In the genomic region with DNA sequence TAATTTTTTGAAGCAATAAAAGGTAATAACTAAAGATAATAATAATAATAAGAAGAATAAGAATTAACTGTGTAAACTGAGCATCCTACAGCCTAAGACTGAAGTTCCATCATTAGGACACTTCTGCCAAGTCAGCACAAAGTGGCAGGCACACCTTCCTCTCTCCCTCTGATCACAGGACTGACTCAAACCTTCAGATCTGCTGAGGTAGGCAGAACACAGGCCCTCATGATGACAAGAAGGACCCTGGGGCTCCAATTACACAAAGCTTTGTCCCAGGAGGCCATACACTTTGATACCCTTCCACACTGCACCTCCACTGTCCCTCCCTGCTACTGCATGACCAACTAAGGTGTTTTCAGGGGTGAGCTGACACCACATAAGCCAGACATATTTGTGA, we compare ENCODE assay signal across 30 mouse cellular contexts. TPM values are rescaled to one million over a fixed set of nuclear protein-coding genes. Genes with fewer than 3 reads are reported as not detected.
DNase-seq lines count a peak whose midpoint lies in the region; ATAC-seq and TF ChIP-seq lines count a peak whose summit lies in the region.
"Had no signal": no experiment of that assay in that cellular context is flagged by ENCODE, and none has a peak within 500 bp of the region (broad histone marks: within the 10 kb centered on the region; RNA-seq: fewer than 3 reads in every experiment).

No protein-coding gene starts in this region.

- peaks cover 13% of the 10 kb centered on the region for H3K4me1 ChIP-seq in forebrain, embryonic 13.5 days
- H3K4me1 ChIP-seq in forebrain, embryonic 11.5 days (replicated peaks; ENCODE audit: control insufficient read depth, insufficient read depth, low read length) = peaks cover 4% of the 10 kb centered on the region; the same call in 1 of the 2 replicates
- H3K4me1 ChIP-seq in hindbrain, embryonic 16.5 days (ENCODE audit: control insufficient read depth, insufficient read depth, low read depth, low read length) = peaks cover 9% of the 10 kb centered on the region
- peaks cover 11% of the 10 kb centered on the region for H3K4me1 ChIP-seq in hindbrain, embryonic 14.5 days (replicated peaks; ENCODE audit: control insufficient read depth, insufficient read depth, low read length)
- H3K4me1 ChIP-seq in midbrain, embryonic 14.5 days (ENCODE audit: control insufficient read depth, insufficient read depth, low read length) = peaks cover 4% of the 10 kb centered on the region
- peaks cover 3% of the 10 kb centered on the region; the same call in 1 of the 2 replicates for H3K4me1 ChIP-seq in midbrain, embryonic 11.5 days (ENCODE audit: control insufficient read depth, insufficient read depth, low read length)

- H3K27ac ChIP-seq in forebrain, embryonic 13.5 days = no peak overlapping the region
- no peak overlapping the region for H3K27ac ChIP-seq in forebrain, embryonic 11.5 days (ENCODE audit: low read depth, low read length)
- H3K27ac ChIP-seq in hindbrain, embryonic 16.5 days (ENCODE audit: low read depth, low read length) = no peak overlapping the region
- H3K27ac ChIP-seq in hindbrain, embryonic 14.5 days = no peak overlapping the region
- H3K27ac ChIP-seq in midbrain, embryonic 14.5 days (replicated peaks; ENCODE audit: low read depth, low read length) = no peak overlapping the region
- H3K27ac ChIP-seq in midbrain, embryonic 11.5 days (ENCODE audit: low read depth, low read length) = no peak overlapping the region
- H3K27ac ChIP-seq: embryonic facial prominence, embryonic 12.5 days; forebrain, embryonic 12.5 days; heart, embryonic 10.5 days; limb, embryonic 15.5 days; liver, embryonic 13.5 days; midbrain, embryonic 12.5 days; neural tube, embryonic 13.5 days had no signal

- H3K4me2 ChIP-seq in forebrain, embryonic 13.5 days = peak overlapping the region; percentile 28; the same call in 1 of the 2 replicates
- H3K4me2 ChIP-seq in forebrain, embryonic 11.5 days (ENCODE audit: low read depth, low read length, severe bottlenecking) = no peak overlapping the region
- H3K4me2 ChIP-seq in hindbrain, embryonic 16.5 days (ENCODE audit: low read length) = 0 out of 2 replicates have a peak overlapping the region, but pooled peaks have one; percentile 15
- H3K4me2 ChIP-seq in hindbrain, embryonic 14.5 days (replicated peaks) = no peak overlapping the region
- 0 out of 2 replicates have a peak overlapping the region, but pooled peaks have one; percentile 5 for H3K4me2 ChIP-seq in midbrain, embryonic 14.5 days (ENCODE audit: low read length)
- no peak overlapping the region for H3K4me2 ChIP-seq in midbrain, embryonic 11.5 days
- no peak overlapping the region for H3K4me2 ChIP-seq in myocyte (ENCODE audit: low read depth)

- H3K9ac ChIP-seq in forebrain, embryonic 13.5 days = no peak overlapping the region
- no peak overlapping the region for H3K9ac ChIP-seq in forebrain, embryonic 11.5 days (ENCODE audit: low read length)
- no peak overlapping the region for H3K9ac ChIP-seq in hindbrain, embryonic 16.5 days (ENCODE audit: low read depth, low read length)
- no peak overlapping the region for H3K9ac ChIP-seq in hindbrain, embryonic 14.5 days
- H3K9ac ChIP-seq in midbrain, embryonic 14.5 days (replicated peaks; ENCODE audit: low read length) = no peak overlapping the region
- no peak overlapping the region for H3K9ac ChIP-seq in midbrain, embryonic 11.5 days (ENCODE audit: low read length)
- H3K9ac ChIP-seq: limb, embryonic 15.5 days had no signal

- H3K27me3 ChIP-seq in forebrain, embryonic 13.5 days = no peaks in the 10 kb centered on the region
- no peaks in the 10 kb centered on the region for H3K27me3 ChIP-seq in forebrain, embryonic 11.5 days (ENCODE audit: control insufficient read depth, insufficient read depth, low read length)
- no peaks in the 10 kb centered on the region for H3K27me3 ChIP-seq in hindbrain, embryonic 16.5 days (replicated peaks; ENCODE audit: control insufficient read depth, insufficient read depth, low read length)
- no peaks in the 10 kb centered on the region for H3K27me3 ChIP-seq in hindbrain, embryonic 14.5 days (ENCODE audit: control insufficient read depth, insufficient read depth, low read length)
- H3K27me3 ChIP-seq in midbrain, embryonic 14.5 days (ENCODE audit: control insufficient read depth, insufficient read depth, low read length) = no peaks in the 10 kb centered on the region
- H3K27me3 ChIP-seq in midbrain, embryonic 11.5 days (ENCODE audit: control insufficient read depth, insufficient read depth, low read length) = no peaks in the 10 kb centered on the region
- no peaks in the 10 kb centered on the region for H3K27me3 ChIP-seq in myocyte (ENCODE audit: control insufficient read depth, insufficient read depth, insufficient read length)
- H3K27me3 ChIP-seq: embryonic facial prominence, embryonic 12.5 days; limb, embryonic 15.5 days; liver, embryonic 13.5 days; midbrain, embryonic 12.5 days; neural tube, embryonic 13.5 days had no signal

- peaks cover 40% of the 10 kb centered on the region for H3K36me3 ChIP-seq in forebrain, embryonic 13.5 days (ENCODE audit: poor library complexity, severe bottlenecking)
- H3K36me3 ChIP-seq in forebrain, embryonic 11.5 days (ENCODE audit: control insufficient read depth, insufficient read depth, low read length) = no peaks in the 10 kb centered on the region; the same call in 1 of the 2 replicates
- H3K36me3 ChIP-seq in hindbrain, embryonic 16.5 days (ENCODE audit: control insufficient read depth, insufficient read depth, low read length) = peaks cover 20% of the 10 kb centered on the region
- H3K36me3 ChIP-seq in hindbrain, embryonic 14.5 days (replicated peaks; ENCODE audit: control insufficient read depth, insufficient read depth) = peaks cover 41% of the 10 kb centered on the region
- H3K36me3 ChIP-seq in midbrain, embryonic 14.5 days (ENCODE audit: control insufficient read depth, insufficient read depth, low read length) = peaks cover 36% of the 10 kb centered on the region
- peaks cover 3% of the 10 kb centered on the region; the same call in 1 of the 2 replicates for H3K36me3 ChIP-seq in midbrain, embryonic 11.5 days (ENCODE audit: control insufficient read depth, insufficient read depth, low read length)
- peaks cover 7% of the 10 kb centered on the region for H3K36me3 ChIP-seq in myocyte (ENCODE audit: control insufficient read depth, insufficient read depth)

- no peak for TF ChIP-seq POLR2A in myocyte (IDR thresholded peaks at IDR 0.05; ENCODE audit: insufficient read length, low read depth)

- no peak overlapping the region for H3ac ChIP-seq in myocyte (ENCODE audit: control insufficient read depth, insufficient read length)

- no peak overlapping the region for H3K4me3 ChIP-seq in forebrain, embryonic 13.5 days
- no peak overlapping the region for H3K4me3 ChIP-seq in forebrain, embryonic 11.5 days (ENCODE audit: low read depth, low read length)
- no peak overlapping the region for H3K4me3 ChIP-seq in hindbrain, embryonic 16.5 days (ENCODE audit: low read length)
- no peak overlapping the region for H3K4me3 ChIP-seq in hindbrain, embryonic 14.5 days (replicated peaks; ENCODE audit: low read length)
- no peak overlapping the region for H3K4me3 ChIP-seq in midbrain, embryonic 14.5 days (replicated peaks; ENCODE audit: low read depth, low read length)
- no peak overlapping the region for H3K4me3 ChIP-seq in midbrain, embryonic 11.5 days (ENCODE audit: low read depth, low read length)
- H3K4me3 ChIP-seq in myocyte = peak overlapping the region; percentile 72

- no peak for ATAC-seq in forebrain, embryonic 13.5 days
- ATAC-seq in forebrain, embryonic 11.5 days (replicated peaks; ENCODE audit: low FRiP score) = no peak
- ATAC-seq in hindbrain, embryonic 16.5 days = no peak
- ATAC-seq in hindbrain, embryonic 14.5 days (ENCODE audit: low FRiP score) = no peak
- ATAC-seq in midbrain, embryonic 14.5 days (ENCODE audit: low FRiP score, low TSS enrichment) = no peak
- no peak for ATAC-seq in midbrain, embryonic 11.5 days (ENCODE audit: low FRiP score)
- ATAC-seq in megakaryocyte progenitor cell, adult 5-6 weeks (replicated peaks; ENCODE audit: poor library complexity) = no peak
- ATAC-seq: activated CD4-positive, CD25-positive, alpha-beta regulatory T cell, adult 4 months; intestine, postnatal 0 days; lung, postnatal 0 days had no signal

- DNase-seq in forebrain, embryonic 11.5 days (ENCODE audit: low spot score) = no peak
- no peak for DNase-seq in hindbrain, embryonic 14.5 days (ENCODE audit: low spot score)
- no peak for DNase-seq in midbrain, embryonic 14.5 days
- no peak for DNase-seq in midbrain, embryonic 11.5 days (ENCODE audit: low spot score, missing footprints)
- DNase-seq: adrenal gland, adult 2 months; adrenal gland, postnatal 36 days; cerebellum, adult 18-20 months; cerebellum, postnatal 14 days; gastrocnemius, postnatal 14 days; heart, postnatal 36 days; kidney, adult 9 months; kidney, postnatal 25 days; liver, embryonic 13.5 days; lung, adult 18-20 months; lung, postnatal 4 days; thymus, adult 2 months; thymus, postnatal 4 days had no signal

- H3K9me3 ChIP-seq in forebrain, embryonic 13.5 days (replicated peaks) = no peaks in the 10 kb centered on the region
- H3K9me3 ChIP-seq in forebrain, embryonic 11.5 days (ENCODE audit: control insufficient read depth, low read length) = no peaks in the 10 kb centered on the region
- no peaks in the 10 kb centered on the region for H3K9me3 ChIP-seq in hindbrain, embryonic 16.5 days (ENCODE audit: control insufficient read depth, low read length)
- H3K9me3 ChIP-seq in hindbrain, embryonic 14.5 days (ENCODE audit: control insufficient read depth, low read length) = no peaks in the 10 kb centered on the region
- no peaks in the 10 kb centered on the region for H3K9me3 ChIP-seq in midbrain, embryonic 14.5 days (ENCODE audit: control insufficient read depth, low read length)
- no peaks in the 10 kb centered on the region for H3K9me3 ChIP-seq in midbrain, embryonic 11.5 days (ENCODE audit: control insufficient read depth, low read length)
- H3K9me3 ChIP-seq: embryonic facial prominence, embryonic 12.5 days; forebrain, embryonic 12.5 days; heart, embryonic 10.5 days; limb, embryonic 15.5 days; liver, embryonic 13.5 days; midbrain, embryonic 12.5 days; neural tube, embryonic 13.5 days had no signal

- H3K79me2 ChIP-seq in myocyte (ENCODE audit: control insufficient read depth, insufficient read depth) = no peaks in the 10 kb centered on the region

TF ChIP-seq in myocyte, 11 proteins besides CTCF, POLR2A, EP300 and RAD21 (continues in another document):
- no peak for TF ChIP-seq USF1 (IDR thresholded peaks at IDR 0.05; ENCODE audit: low read depth)

RNA-seq across cellular contexts. Expression of a gene that starts 1.5 kb away (rescaled TPM):
- polyA plus RNA-seq in forebrain, embryonic 13.5 days (2015; fragmentation: Nextera tagmentation; extraction: Ambion mirVana) = 125 and 137 TPM in 2 replicates
- 75.4 and 85.7 TPM in 2 replicates for polyA plus RNA-seq in forebrain, embryonic 11.5 days (2014; fragmentation: Nextera tagmentation; extraction: Ambion mirVana)
- polyA plus RNA-seq in hindbrain, embryonic 16.5 days (2015; fragmentation: Nextera tagmentation; extraction: Ambion mirVana) = 190 and 191 TPM in 2 replicates
- 196 and 197 TPM in 2 replicates for polyA plus RNA-seq in hindbrain, embryonic 14.5 days (2014; fragmentation: Nextera tagmentation; extraction: Ambion mirVana)
- 171 and 181 TPM in 2 replicates for polyA plus RNA-seq in midbrain, embryonic 14.5 days (2014; fragmentation: Nextera tagmentation; extraction: Ambion mirVana)
- polyA plus RNA-seq in midbrain, embryonic 11.5 days (2014; fragmentation: Nextera tagmentation; extraction: Ambion mirVana) = 83.1 and 90.4 TPM in 2 replicates
- 58.6 TPM for polyA plus RNA-seq in myocyte (2012; fragmentation: generic; extraction: Trizol)
- 49.9 and 50.4 TPM in 2 replicates for total RNA-seq in megakaryocyte progenitor cell, adult 5-6 weeks (2015)
- 29.6 and 38.9 TPM in 2 replicates for total RNA-seq in megakaryocyte progenitor cell, adult 5-6 weeks (2017)

Comparison
In these comparisons a context has a peak if more than half of its experiments do, and no peak if none do; other contexts are left out.
1. H3K4me2 ChIP-seq: peak in forebrain, embryonic 13.5 days (single experiment), hindbrain, embryonic 16.5 days (single experiment) and midbrain, embryonic 14.5 days (single experiment); none in forebrain, embryonic 11.5 days (single experiment), hindbrain, embryonic 14.5 days (single experiment), midbrain, embryonic 11.5 days (single experiment) and myocyte (single experiment).